Mouse (Mus musculus) lung, postnatal 14 days (tissue): ENCODE measurements around the gene Paxbp1.

Experiments used
- DNase-seq: peaks from one replicate; pipeline ENCODE4 v3.0.0; 2021

Paxbp1 gene

GRCm38 (mm10) chr16:90996327-90997243, 47.8 kb downstream of the Paxbp1 start:
- no peak for DNase-seq

DNA sequence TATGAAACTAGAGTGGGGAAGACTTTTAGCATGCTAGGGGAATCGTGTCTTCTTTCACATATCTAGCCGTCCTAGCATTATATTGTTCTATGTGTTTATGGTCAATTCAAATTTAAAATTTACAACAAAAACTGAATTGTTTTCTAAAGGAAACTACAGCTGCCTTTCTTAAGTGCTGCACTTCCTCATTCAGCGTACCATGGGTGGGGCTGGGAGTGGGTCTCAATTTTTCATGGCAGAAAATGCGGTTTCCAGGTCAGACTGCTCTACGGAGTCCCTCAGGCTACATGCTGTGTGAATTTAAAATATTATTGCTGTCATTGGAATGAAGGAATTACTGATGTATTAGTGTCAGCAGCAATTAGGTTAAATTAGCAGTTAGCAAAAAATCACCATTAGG, 48.8 kb downstream of the Paxbp1 start:
- DNase-seq = no peak

DNA sequence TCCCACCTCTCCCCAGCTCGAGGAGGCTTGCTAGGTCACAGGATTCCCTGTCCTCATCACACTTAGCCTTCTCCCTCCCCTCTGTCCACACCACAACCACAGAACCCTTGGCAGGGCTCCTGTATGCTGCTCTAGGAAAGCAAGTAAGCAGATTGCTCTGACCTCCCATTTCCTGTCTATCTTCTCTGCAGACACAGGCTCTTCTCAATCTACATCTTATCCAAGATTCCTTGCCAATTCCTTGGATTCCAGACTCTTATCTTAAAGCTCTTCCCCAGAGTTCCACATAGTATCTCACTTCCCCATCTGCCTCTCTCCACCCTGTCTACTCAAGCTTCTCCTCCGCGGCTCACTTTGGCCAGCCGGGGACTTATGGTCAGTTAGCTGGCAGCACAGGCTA, 49.3 kb downstream of the Paxbp1 start:
- DNase-seq = peak; percentile 21

GRCm38 (mm10) chr16:90989162-90989561, 55.2 kb downstream of the Paxbp1 start:
- no peak for DNase-seq

GRCm38 (mm10) chr16:90988665-90989064, 55.7 kb downstream of the Paxbp1 start:
- no peak for DNase-seq

- DNase-seq = no peak
These were observed 56.3 kb downstream of the Paxbp1 start for GRCm38 (mm10) chr16:90988039-90988438.

- no peak for DNase-seq
These were observed 73.3 kb downstream of the Paxbp1 start for GRCm38 (mm10) chr16:90971004-90971403.

- no peak for DNase-seq
These were observed 78.1 kb downstream of the Paxbp1 start for GRCm38 (mm10) chr16:90966241-90966640.

GRCm38 (mm10) chr16:90964302-90964701, 80.0 kb downstream of the Paxbp1 start:
- no peak for DNase-seq
